Mouse (Mus musculus): ENCODE measurements around the gene Carmil1. TPM values are rescaled to one million over a fixed set of nuclear protein-coding genes. Genes with fewer than 3 reads are reported as not detected.

The Carmil1 gene
- polyA plus RNA-seq, 1 experiment: 29.1 TPM

- Histone ChIP-seq H3K4me3 (ENCODE audit: insufficient read depth, low read length) (no peak overlapping the region), H3K27ac (ENCODE audit: insufficient read depth, low read length) (peak overlapping the region; percentile 22; the same call in 1 of the 2 replicates), H3K4me1 (ENCODE audit: control insufficient read depth, insufficient read depth, low read length) (no peaks in the 10 kb centered on the region)
- no peak for TF ChIP-seq POLR2A (IDR thresholded peaks at IDR 0.05; ENCODE audit: low read depth, low read length)
- TF ChIP-seq CTCF (IDR thresholded peaks at IDR 0.05; ENCODE audit: borderline replicate concordance, insufficient read depth, low read length): no peak
Measured at GRCm38 (mm10) chr13:24067553-24067952, 213.0 kb downstream of the Carmil1 start.

GRCm38 (mm10) chr13:24065536-24065935, 215.1 kb downstream of the Carmil1 start:
- no peak overlapping the region for H3K4me3 ChIP-seq (ENCODE audit: insufficient read depth, low read length)

GRCm38 (mm10) chr13:24062770-24063169, 217.8 kb downstream of the Carmil1 start:
- no peaks in the 10 kb centered on the region for H3K4me1 ChIP-seq (ENCODE audit: control insufficient read depth, insufficient read depth, low read length)

More at GRCm38 (mm10) chr13:24065536-24065935, 215.1 kb downstream of the Carmil1 start:
- H3K4me1 ChIP-seq (ENCODE audit: control insufficient read depth, insufficient read depth, low read length): no peaks in the 10 kb centered on the region
- no peak for TF ChIP-seq POLR2A (IDR thresholded peaks at IDR 0.05; ENCODE audit: low read depth, low read length)
- no peak for TF ChIP-seq CTCF (IDR thresholded peaks at IDR 0.05; ENCODE audit: borderline replicate concordance, insufficient read depth, low read length)
- no peak overlapping the region for H3K27ac ChIP-seq (ENCODE audit: insufficient read depth, low read length)

GRCm38 (mm10) chr13:24055072-24055869, 225.3 kb downstream of the Carmil1 start:
- TF ChIP-seq CTCF (IDR thresholded peaks at IDR 0.05; ENCODE audit: borderline replicate concordance, insufficient read depth, low read length): no peak
- TF ChIP-seq POLR2A (IDR thresholded peaks at IDR 0.05; ENCODE audit: low read depth, low read length): no peak

More at GRCm38 (mm10) chr13:24062770-24063169, 217.8 kb downstream of the Carmil1 start:
- TF ChIP-seq CTCF (IDR thresholded peaks at IDR 0.05; ENCODE audit: borderline replicate concordance, insufficient read depth, low read length): no peak
- TF ChIP-seq POLR2A (IDR thresholded peaks at IDR 0.05; ENCODE audit: low read depth, low read length): no peak
- H3K4me3 ChIP-seq (ENCODE audit: insufficient read depth, low read length): no peak overlapping the region
- H3K27ac ChIP-seq (ENCODE audit: insufficient read depth, low read length): no peak overlapping the region

GRCm38 (mm10) chr13:24051496-24051895, 229.1 kb downstream of the Carmil1 start:
- Histone ChIP-seq H3K4me1 (ENCODE audit: control insufficient read depth, insufficient read depth, low read length) (no peaks in the 10 kb centered on the region; the same call in 1 of the 2 replicates), H3K4me3 (ENCODE audit: insufficient read depth, low read length) (no peak overlapping the region), H3K27ac (ENCODE audit: insufficient read depth, low read length) (no peak overlapping the region)
- TF ChIP-seq CTCF (IDR thresholded peaks at IDR 0.05; ENCODE audit: borderline replicate concordance, insufficient read depth, low read length): no peak
- TF ChIP-seq POLR2A (IDR thresholded peaks at IDR 0.05; ENCODE audit: low read depth, low read length): no peak

More at GRCm38 (mm10) chr13:24055072-24055869, 225.3 kb downstream of the Carmil1 start:
- H3K4me1 ChIP-seq (ENCODE audit: control insufficient read depth, insufficient read depth, low read length): no peaks in the 10 kb centered on the region
- no peak overlapping the region for H3K4me3 ChIP-seq (ENCODE audit: insufficient read depth, low read length)
- no peak overlapping the region for H3K27ac ChIP-seq (ENCODE audit: insufficient read depth, low read length)

- no peak for TF ChIP-seq CTCF (IDR thresholded peaks at IDR 0.05; ENCODE audit: borderline replicate concordance, insufficient read depth, low read length)
- TF ChIP-seq POLR2A (IDR thresholded peaks at IDR 0.05; ENCODE audit: low read depth, low read length): no peak
- H3K4me3 ChIP-seq (ENCODE audit: insufficient read depth, low read length): no peak overlapping the region
- no peak overlapping the region for H3K27ac ChIP-seq (ENCODE audit: insufficient read depth, low read length)
- no peaks in the 10 kb centered on the region; the same call in 1 of the 2 replicates for H3K4me1 ChIP-seq (ENCODE audit: control insufficient read depth, insufficient read depth, low read length)
Measured at GRCm38 (mm10) chr13:24050330-24050729, 230.3 kb downstream of the Carmil1 start.

- Histone ChIP-seq H3K4me1 (ENCODE audit: control insufficient read depth, insufficient read depth, low read length) (no peaks in the 10 kb centered on the region; the same call in 1 of the 2 replicates), H3K4me3 (ENCODE audit: insufficient read depth, low read length) (no peak overlapping the region), H3K27ac (ENCODE audit: insufficient read depth, low read length) (no peak overlapping the region)
- TF ChIP-seq CTCF (IDR thresholded peaks at IDR 0.05; ENCODE audit: borderline replicate concordance, insufficient read depth, low read length) (no peak), POLR2A (IDR thresholded peaks at IDR 0.05; ENCODE audit: low read depth, low read length) (no peak)
Measured at GRCm38 (mm10) chr13:24049267-24050034, 231.1 kb downstream of the Carmil1 start.

- Histone ChIP-seq H3K4me3 (ENCODE audit: insufficient read depth, low read length) (no peak overlapping the region), H3K27ac (ENCODE audit: insufficient read depth, low read length) (no peak overlapping the region), H3K4me1 (ENCODE audit: control insufficient read depth, insufficient read depth, low read length) (no peaks in the 10 kb centered on the region; the same call in 1 of the 2 replicates)
- TF ChIP-seq CTCF (IDR thresholded peaks at IDR 0.05; ENCODE audit: borderline replicate concordance, insufficient read depth, low read length) (no peak), POLR2A (IDR thresholded peaks at IDR 0.05; ENCODE audit: low read depth, low read length) (no peak)
Measured at GRCm38 (mm10) chr13:24048611-24049010, 232.0 kb downstream of the Carmil1 start.

GRCm38 (mm10) chr13:24045271-24045670, 235.3 kb downstream of the Carmil1 start:
- Histone ChIP-seq H3K4me1 (ENCODE audit: control insufficient read depth, insufficient read depth, low read length) (no peaks in the 10 kb centered on the region; the same call in 1 of the 2 replicates), H3K4me3 (ENCODE audit: insufficient read depth, low read length) (no peak overlapping the region)

More at GRCm38 (mm10) chr13:24045271-24045670, 235.3 kb downstream of the Carmil1 start:
- no peak overlapping the region for H3K27ac ChIP-seq (ENCODE audit: insufficient read depth, low read length)
- TF ChIP-seq CTCF (IDR thresholded peaks at IDR 0.05; ENCODE audit: borderline replicate concordance, insufficient read depth, low read length) (no peak), POLR2A (IDR thresholded peaks at IDR 0.05; ENCODE audit: low read depth, low read length) (no peak)
